Mouse (Mus musculus) layer of hippocampus, adult 2 months (tissue): ENCODE measurements around the gene Tspyl4. TPM values are rescaled to one million over a fixed set of nuclear protein-coding genes. Genes with fewer than 3 reads are reported as not detected.

Experiments used
- DNase-seq, 2 experiments: peaks; one replicate each; pipeline ENCODE4 v3.0.0; 2022; ENCODE audit warnings: low spot score in 2 of 2
- H3K27ac ChIP-seq: fragments of 200-600 bp; 2 replicates; pipeline ENCODE4 v1.8.1; 2022
- H3K4me3 ChIP-seq: fragments of 200-600 bp; 2 replicates; pipeline ENCODE4 v1.8.1; 2022; ENCODE audit warnings: mild to moderate bottlenecking
- CTCF ChIP-seq: fragments of 200-600 bp; conservative IDR thresholded peaks from 2 replicates; pipeline ENCODE4 v1.8.1; 2022; ENCODE audit warnings: antibody characterized with exemption, mild to moderate bottlenecking, moderate library complexity
- total RNA-seq, 2 experiments: library from RNA; stranded (reverse); gene quantifications; 2 replicates each; pipeline ENCODE4 v1.2.3; 2021

Tspyl4 gene
- total RNA-seq, 2 experiments from 2014 or later: 348 to 365 TPM

DNA sequence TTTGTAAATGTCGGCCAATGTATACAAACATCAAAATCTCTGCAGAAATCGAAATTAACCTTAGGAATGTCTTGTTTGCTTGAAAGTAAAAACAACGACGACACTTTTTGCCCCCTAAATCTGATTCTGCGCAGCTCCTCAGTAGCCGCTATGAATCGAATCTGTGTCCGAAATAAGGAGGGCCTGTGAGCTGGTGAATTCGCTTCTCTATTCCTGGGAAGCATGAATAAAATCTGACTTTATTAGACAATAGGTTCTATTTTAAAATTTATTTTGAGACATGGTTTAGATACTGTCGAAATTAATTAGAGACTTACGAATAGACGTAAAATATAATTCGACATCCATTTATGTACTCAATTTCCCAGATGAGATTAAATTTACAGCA, 337 bp upstream of the Tspyl4 start:
- Histone ChIP-seq H3K27ac (peak overlapping the region; percentile 100), H3K4me3 (peak overlapping the region; percentile 88)
- no peak for DNase-seq
- TF ChIP-seq CTCF: no peak

DNA sequence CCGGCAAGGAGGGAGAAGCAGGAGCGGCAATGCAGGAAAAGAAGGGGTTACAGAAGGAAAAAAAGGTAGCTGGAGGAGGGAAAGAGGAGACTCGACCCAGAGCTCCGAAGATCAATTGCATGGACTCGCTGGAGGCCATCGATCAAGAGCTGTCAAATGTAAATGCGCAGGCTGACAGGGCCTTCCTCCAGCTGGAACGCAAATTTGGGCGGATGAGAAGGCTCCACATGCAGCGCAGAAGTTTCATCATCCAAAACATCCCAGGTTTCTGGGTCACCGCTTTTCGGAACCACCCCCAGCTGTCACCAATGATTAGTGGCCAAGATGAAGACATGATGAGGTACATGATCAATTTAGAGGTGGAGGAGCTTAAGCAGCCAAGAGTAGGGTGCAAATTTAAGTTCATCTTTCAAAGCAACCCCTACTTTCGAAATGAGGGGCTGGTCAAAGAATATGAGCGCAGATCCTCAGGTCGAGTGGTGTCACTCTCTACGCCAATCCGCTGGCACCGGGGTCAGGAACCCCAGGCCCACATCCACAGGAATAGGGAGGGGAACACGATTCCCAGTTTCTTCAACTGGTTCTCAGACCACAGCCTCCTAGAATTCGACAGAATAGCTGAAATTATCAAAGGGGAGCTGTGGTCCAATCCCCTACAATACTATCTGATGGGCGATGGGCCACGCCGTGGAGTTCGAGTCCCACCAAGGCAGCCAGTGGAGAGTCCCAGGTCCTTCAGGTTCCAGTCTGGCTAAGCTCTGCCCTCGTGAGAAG, 925 bp downstream of the Tspyl4 start:
- H3K4me3 ChIP-seq: peak overlapping the region; percentile 88
- TF ChIP-seq CTCF: no peak
- peak overlapping the region; percentile 100 for H3K27ac ChIP-seq
- no peak for DNase-seq

DNA sequence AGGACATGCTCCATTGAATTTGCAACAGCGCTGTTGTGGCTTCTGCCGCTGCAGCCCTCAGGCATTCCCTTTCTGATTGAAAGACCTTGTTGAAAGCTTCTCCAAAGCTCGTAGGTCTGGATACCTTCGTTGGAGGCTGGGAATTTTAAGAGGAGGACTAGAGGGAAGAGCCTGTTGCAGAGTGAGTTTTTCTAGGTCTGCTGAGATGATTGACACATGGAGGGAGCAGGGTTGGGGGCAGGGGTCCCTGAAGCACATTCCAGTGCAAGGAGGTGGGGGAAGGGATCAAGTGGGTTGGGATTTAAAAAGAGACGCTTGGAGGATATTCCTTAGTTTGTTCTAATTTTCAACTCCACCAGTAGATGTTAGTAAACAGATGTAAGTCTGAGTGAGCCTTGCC, 3.1 kb downstream of the Tspyl4 start:
- Histone ChIP-seq H3K27ac (peak overlapping the region; percentile 100), H3K4me3 (peak overlapping the region; percentile 88)
- DNase-seq: no peak

DNA sequence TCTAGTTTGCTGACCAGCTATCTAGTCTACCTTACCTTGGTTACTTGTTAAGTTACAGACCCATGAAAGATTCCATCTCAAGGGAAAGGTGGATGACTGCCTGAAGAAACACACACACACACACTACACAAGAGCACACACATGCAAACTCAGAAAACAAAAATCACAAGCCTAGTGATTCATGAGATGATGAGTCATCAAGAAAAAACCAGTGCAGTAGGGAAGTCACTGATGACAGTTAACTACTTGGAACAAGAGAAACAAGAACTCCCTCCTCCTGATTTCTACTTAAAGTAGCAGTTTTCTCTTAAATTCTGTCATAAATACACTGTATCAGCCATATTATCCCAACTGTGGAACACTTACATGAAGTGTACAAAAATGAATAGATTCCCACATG, 9.8 kb downstream of the Tspyl4 start:
- no peak overlapping the region for H3K4me3 ChIP-seq
- no peak for TF ChIP-seq CTCF
- no peak for DNase-seq
- H3K27ac ChIP-seq: no peak overlapping the region

More for the DNA sequence above, 3.1 kb downstream of the Tspyl4 start:
- no peak for TF ChIP-seq CTCF

DNA sequence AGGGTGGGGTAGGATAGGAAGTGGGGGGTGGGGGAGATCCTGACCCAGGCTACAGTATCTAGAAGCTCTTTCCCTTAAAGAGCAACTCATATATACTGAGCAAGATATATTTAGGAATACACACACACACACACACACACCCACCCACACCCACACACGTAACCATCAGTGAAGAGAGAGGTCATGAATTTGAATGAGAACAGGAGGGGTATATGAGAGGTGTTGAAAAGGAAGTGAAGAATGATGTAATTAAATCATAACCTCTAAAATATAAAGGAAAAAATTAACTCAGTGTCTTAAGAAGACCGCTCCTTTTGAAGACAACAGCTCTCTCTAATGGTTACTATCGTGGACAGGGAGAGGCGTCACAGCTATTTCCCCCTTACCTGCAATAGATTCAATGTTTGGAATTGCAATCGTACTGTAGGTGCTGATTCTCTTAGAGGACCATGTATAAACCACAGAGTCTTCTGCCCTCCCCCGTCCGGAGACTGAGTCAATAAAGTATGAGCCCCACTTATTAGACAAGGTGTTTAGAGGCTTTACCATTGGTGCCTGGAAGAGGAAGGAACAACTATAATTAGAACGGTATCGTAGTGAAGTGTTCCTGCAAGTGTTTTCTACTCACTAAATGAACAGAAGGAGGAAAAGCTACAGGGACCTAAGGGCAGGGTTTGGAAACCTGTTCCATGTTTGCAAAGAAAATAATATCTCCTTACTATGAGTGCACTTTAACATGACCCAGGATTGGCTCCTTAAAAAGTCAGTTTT, 12.9 kb downstream of the Tspyl4 start:
- DNase-seq: no peak
- no peak overlapping the region for H3K27ac ChIP-seq
- TF ChIP-seq CTCF: no peak
- no peak overlapping the region for H3K4me3 ChIP-seq

DNA sequence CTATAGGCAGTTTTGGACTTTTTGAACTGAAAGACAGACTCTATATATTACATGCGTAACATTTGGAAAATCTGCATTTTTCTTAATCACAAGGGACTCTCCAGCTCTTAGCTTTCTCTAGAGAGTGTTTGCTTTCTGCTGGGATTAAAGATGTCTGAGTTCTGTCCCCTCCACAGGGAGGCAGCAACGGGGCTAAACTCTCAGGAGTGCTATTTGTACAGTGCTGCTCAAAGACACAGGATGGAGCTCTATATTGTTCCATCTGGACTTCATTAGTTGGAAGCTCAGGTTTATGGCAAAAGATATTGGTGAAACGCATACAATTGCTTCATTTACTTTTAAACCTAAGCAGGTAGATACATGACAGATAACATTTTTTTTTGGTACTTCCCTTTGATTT, 15.3 kb downstream of the Tspyl4 start:
- Histone ChIP-seq H3K4me3 (no peak overlapping the region), H3K27ac (no peak overlapping the region)
- peak; percentile 65 for TF ChIP-seq CTCF
- no peak for DNase-seq

DNA sequence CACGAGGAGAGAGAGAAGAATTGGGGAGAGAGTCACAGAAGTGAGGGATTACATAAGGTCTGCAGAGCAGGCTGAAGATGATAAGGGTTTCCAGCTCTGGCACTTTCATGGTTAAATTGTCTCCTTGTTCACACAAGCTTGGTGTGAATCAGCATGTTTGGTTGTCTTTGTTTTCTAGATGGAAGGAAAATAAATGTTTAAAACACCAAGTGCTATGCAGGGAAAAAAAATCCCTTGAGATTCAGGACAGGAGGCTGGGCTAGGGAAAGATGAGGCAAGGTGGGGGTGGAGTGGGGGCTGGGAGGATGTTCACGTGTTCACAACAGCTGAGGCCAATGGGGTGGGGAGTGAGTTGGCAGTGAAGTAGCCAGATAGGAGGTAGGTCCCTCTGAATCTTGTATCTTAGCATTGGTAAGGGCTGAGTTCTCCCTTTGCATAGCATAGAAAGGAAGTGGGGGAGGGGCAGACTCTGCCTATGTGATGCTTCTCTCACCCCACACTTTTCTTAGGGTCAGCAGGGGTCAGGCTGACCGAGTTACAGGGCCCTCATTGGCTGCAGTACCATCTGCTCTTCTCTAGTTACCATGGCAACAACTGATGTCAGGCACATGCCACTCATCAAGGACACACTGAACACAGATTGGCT, 19.5 kb downstream of the Tspyl4 start:
- H3K27ac ChIP-seq: peak overlapping the region; percentile 94
- no peak for TF ChIP-seq CTCF
- peak overlapping the region; percentile 39 for H3K4me3 ChIP-seq
- peak; percentile 68 to 80 for DNase-seq

DNA sequence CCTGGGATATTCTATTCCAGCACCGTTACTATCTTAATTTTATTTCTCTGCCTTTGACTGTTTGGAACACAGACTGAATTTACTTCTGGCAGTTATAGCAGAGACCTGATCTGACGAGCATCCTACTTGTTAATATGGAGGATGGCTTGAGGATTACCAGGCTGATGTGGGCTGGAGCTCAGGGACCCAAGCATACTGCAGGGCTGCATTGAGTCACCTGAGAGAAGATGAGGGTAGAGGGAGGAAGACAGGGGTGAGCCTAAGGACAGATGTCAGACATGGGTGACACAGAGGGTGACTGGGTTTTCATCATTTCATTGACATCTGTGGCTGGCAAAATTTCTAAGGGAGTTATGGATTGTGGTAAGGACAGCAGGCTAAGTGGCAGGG, 20.0 kb downstream of the Tspyl4 start:
- TF ChIP-seq CTCF: no peak
- peak overlapping the region; percentile 94 for H3K27ac ChIP-seq
- no peak for DNase-seq

DNA sequence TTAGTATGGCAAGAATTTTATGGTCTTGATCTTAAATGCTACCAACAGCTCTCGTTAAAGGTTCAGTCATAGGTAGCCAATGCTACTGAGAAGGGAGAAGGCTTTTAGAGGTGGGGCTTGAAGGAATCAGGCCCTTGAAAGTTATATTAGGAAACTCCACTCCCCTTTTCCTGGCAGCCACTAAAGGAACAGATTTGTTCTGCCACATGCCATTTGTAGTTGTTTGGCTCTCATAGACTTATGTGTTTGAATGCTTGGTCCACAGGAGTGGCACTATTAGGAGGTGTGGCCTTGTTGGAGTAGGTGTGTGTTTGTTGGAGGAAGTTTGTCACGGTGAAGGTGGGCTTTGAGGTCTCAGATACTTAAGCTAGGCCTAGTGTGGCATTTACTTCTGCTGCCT, 23.6 kb downstream of the Tspyl4 start:
- DNase-seq: no peak
- Histone ChIP-seq H3K27ac (peak overlapping the region; percentile 73), H3K4me3 (no peak overlapping the region)
- no peak for TF ChIP-seq CTCF

More for the DNA sequence above, 20.0 kb downstream of the Tspyl4 start:
- no peak overlapping the region for H3K4me3 ChIP-seq

DNA sequence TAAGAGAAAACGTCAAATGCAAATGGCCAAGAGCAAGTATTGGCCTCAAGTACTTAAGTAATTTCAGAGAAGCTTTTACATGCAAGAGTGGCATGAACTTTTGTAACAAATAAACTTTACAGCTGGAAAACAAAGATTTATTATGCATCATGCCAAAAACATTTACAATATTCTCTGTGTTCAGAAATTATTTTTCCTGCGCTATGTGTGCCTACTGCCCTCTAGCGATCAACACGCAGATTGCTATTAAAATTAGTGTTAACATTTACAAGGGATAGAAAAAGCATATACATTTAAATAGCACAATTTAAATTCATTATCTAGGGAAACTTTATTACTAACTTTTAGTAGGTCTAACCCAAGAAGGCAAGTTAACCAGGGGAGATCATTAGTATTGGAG, 29.5 kb downstream of the Tspyl4 start:
- Histone ChIP-seq H3K4me3 (no peak overlapping the region; the same call in 1 of the 2 replicates), H3K27ac (peak overlapping the region; percentile 11; the same call in 1 of the 2 replicates)
- DNase-seq: peak in 1 of 2 experiments; percentile 19
- peak; percentile 94 for TF ChIP-seq CTCF

DNA sequence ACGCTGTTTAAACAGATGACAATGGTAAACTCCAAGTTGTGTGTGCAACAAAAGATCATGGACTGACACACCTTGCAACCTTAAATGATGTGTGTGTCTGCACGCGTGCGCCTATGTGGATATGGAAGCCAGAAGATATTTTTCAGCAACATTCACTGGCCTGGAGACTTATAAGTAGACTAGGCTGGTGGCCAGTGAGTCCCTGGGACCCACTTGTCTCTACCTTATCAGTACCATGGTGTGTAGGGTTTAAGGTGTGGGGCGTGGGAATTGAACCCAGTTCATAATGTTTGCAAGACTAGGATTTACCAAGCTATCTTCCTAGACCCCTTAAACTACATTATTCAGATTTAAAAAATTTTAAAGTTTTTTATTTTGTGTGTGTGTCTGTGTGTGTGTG, 29.9 kb downstream of the Tspyl4 start:
- no peak for TF ChIP-seq CTCF
- Histone ChIP-seq H3K4me3 (no peak overlapping the region), H3K27ac (no peak overlapping the region)
- DNase-seq: no peak

DNA sequence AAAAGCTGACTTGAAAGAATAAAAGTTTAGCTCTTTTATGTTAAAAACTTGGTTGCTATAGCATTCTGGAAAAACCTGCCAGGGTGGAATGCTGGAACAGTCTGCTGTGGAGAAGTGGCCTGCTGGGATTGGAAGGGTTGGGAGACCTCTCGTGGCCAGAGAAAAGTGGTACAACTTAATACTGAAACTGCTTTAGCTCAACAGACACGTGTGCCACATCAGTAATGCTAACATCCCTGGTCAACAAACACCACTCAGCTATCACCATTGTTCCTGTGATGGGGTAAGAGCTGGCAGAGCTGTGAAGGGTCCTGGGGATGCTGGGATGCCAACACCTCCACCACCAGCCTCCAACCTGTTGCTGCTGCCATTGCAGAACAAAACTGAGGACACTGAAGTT, 31.1 kb downstream of the Tspyl4 start:
- peak; percentile 53 to 61 for DNase-seq
- no peak overlapping the region for H3K4me3 ChIP-seq
- no peak overlapping the region for H3K27ac ChIP-seq
- TF ChIP-seq CTCF: peak; percentile 81

DNA sequence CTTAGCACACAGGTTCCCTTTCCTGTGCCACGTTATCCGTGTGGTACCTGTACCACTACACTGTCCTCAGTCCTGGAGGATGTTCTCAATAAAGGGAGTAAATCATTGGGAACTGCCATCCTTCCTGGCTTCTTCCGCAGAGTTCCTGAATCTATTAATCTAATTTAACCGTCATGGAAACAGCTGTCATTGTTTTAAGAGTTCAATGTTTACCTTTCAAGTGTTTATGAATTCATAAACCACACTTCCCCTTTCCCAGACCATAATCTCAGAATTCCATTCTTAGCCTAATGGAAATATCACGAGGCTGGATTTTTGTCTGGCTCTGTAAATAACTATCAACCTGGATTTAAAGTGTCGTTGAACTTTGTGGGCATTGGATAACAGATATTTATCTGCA, 43.8 kb downstream of the Tspyl4 start:
- DNase-seq: no peak
- TF ChIP-seq CTCF: no peak
- H3K27ac ChIP-seq: no peak overlapping the region
- H3K4me3 ChIP-seq: no peak overlapping the region
